Mouse (Mus musculus) WW6 (cell line): ENCODE measurements around the gene Hdhd5.

ENCODE experiments used
- DNase-seq: peaks from one replicate; pipeline ENCODE4 v3.0.0-alpha.2; 2013; ENCODE audit warnings: low read depth, low spot score

Gene Hdhd5

DNA sequence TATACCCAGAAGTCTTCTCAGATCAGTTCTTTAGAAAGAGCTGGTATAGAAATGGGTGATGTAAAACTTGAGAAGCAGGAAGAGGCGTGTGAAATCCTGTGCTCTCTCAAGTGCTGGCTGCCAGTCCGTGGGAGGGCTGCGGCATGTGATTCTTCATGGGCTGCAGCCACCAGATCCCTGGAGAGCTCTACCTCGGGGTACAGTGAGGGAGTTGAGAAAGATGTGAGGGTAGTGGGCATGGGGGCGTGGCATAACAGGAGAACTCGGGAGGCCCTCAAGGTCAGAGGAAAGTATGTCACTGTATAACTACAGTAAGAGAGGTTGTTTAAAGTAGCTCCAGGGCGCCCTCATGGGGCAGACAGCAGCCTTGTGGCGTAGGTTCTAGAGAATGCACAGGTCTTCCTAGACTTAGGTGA is 47.9 kb downstream of the Hdhd5 start:
- no peak for DNase-seq

DNA sequence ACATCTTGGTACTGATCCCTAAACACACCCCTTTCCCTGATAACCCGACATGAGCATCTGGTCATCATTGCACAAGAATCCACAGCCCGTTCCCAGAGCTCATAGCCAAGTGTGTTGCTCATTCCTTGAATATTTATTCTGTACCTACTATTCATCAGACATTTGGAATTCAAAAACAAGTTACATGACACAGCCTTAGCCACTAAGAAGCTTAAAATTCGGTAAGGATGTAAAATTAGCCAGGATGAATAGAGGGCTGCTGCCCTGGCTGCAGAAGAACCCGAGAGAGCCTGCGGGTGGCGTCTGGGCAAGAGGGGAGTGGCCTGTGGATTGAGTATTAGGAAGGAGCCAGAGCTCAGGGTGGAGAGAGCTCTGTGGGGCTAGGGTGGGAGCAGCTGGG is 48.4 kb downstream of the Hdhd5 start:
- no peak for DNase-seq

DNA sequence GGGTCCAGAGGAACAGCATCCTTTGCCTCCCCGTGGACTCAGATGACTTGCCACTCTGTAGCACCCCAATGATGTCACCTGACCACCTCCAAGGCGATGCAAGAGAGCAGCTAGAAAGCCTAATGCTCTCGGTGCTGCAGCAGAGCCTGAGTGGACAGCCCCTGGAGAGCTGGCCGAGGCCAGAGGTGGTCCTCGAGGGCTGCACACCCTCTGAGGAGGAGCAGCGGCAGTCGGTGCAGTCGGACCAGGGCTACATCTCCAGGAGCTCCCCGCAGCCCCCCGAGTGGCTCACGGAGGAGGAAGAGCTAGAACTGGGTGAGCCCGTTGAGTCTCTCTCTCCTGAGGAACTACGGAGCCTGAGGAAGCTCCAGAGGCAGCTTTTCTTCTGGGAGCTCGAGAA is 49.1 kb downstream of the Hdhd5 start:
- no peak for DNase-seq

DNA sequence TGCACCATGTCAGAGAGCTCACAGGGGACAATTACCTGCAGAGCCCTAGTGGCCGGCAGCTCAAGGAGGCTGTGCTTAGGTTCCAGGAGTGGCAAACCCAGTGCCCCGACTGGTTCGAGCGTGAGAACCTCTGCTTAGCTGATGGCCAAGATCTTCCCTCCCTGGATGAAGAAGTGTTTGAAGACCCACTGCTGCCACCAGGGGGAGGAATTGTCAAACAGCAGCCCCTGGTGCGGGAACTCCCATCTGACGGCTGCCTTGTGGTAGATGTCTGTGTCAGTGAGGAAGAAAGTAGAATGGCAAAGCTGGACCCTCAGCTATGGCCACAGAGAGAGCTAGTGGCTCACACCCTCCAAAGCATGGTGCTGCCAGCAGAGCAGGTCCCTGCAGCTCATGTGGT is 49.6 kb downstream of the Hdhd5 start:
- no peak for DNase-seq

DNA sequence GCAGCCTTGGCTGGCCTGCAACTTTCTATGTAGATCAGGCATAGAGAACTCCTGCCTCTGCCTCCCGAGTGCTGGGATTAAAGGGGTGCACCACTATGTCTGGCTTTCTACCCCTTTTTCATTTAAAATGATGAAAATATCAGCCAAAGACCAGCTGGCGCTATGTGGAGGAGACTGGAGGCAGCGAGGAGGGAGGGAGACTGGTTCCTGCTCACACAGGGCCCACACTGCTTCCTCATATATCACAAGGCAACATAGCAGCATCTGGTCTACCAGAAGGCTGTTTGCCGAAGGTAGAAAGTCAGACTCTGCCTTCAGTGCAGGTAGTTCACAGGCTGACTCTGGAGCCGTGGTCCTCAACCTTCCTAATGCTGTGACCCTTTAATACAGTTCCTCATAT is 50.8 kb downstream of the Hdhd5 start:
- no peak for DNase-seq

DNA sequence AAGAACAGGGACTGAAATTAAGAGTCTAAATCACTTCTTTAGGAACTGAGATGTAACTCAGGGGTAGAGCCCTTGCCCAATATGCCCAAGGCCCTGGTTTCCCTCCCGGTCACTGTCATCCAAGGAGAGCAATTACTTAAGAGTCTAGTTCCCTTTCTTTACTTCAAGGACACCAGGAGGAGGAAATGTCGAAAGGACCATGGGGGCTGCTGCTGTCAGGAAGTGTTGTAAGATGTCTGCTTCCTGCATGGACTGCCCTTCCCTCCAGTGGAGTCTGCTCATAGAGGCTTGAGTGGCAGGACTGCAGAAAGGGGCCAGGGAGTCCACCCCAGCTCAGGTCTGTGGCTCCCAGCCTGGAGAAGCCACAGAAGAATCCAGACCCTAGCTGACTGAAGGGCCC is 51.8 kb downstream of the Hdhd5 start:
- no peak for DNase-seq

DNA sequence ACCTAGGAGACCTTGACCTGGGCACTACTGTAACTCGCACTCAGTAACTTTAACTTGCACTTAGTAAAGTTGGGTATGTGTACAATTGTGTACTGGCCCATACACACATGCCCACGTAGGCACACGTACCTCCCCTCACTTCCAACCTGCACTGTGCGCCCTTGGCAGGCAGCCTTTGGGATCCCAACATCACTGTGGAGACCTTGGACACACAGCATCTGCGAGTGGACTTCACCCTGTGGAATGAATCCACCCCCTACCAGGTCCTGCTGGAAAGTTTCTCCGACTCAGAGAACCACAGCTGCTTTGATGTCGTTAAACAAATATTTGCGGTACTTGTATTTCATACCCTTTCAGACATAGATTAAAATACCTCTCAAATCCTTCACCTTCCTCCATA is 55.8 kb downstream of the Hdhd5 start:
- no peak for DNase-seq

DNA sequence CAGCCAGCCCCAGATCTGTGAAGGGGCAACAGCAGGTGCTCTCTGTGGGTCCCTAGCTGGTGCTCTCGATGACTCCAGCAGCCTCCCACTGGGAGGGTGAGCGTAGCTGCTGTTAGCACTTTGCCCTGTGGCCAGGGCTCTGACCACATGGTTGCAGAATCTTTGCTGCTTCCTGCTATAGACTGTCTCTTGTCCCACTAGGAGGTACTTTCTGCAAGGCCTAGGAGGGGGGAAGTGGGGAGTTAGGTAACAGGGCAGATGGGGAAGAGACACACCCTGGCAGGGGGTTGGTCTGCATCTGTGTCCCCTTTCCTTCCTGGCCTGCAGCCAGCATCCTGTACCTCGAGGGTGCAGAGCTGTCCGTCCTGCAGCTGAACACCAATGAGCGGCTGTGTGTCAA is 57.7 kb downstream of the Hdhd5 start:
- no peak for DNase-seq

DNA sequence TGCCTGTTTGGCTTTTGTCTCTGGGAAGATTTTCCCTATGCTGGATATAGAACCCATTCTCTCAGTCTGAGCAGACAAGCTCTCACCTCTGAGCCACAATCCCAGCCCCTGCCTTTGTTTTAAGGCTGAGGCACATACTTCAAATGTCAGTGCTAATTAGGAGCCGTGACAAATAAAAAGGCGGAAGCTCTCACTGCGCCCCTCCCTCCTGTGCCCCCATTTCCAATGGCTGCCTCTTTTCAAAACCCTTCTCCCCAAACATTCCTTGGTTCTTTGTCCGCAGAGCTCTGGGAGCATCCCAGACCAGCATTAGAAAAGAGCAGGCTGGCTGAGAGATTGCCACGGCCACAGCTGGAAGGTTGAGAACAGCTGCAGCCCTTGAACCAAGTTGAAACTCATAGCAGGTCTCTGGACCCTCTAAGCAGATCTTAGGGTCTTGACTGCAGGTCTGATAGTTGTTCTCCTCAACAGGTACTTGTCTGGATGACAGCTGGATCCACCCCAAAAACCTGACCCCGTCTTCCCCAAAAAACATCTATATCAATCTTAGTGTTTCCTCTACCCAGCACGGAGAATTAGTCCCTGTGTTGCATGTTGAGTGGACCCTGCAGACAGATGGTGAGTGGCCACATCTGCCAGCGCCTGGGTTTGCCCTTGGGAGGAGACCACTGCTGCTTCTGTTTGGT is 58.5 kb downstream of the Hdhd5 start:
- DNase-seq, result no peak

DNA sequence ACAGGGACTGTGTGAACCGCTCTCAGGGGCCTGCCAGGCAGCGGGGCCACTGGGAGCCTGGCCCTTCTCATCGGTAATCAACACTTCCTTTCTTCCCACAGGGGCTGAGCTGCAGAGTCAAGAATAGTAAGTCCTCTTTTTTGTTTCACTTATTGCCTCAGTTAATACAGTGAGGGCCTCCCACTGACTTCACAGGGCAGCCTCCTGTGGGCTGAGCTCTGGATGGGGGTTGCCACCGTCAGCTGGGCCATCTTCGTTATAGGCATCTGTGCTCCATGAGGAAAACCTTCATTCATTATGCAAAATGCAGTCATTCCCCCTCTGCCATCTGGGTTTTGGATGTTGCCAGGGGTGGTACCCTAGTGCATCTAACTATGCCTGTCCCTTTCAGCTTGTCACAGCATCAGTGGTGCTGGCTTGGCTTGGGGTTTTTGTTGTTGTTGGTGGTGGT is 59.1 kb downstream of the Hdhd5 start:
- no peak for DNase-seq

DNA sequence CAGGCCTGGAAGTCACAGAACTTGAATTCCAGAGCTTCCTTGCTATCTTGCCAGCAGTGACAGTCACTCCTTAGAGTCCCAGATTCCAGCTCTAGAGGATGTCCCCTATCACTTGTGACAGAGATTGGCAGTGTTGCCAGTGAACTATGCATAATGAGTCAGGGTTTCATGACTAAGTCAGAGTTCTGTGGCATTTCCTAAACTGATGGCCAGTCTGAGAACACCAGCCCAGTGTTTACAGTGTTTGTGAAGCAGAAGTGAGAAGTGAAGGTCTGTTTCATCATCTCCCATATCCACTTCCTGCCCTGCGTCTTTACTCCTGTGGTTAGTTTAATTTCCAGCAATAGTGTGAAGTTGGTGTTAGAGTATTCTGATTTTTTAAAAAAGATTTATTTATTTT is 60.5 kb downstream of the Hdhd5 start:
- DNase-seq, result no peak

DNA sequence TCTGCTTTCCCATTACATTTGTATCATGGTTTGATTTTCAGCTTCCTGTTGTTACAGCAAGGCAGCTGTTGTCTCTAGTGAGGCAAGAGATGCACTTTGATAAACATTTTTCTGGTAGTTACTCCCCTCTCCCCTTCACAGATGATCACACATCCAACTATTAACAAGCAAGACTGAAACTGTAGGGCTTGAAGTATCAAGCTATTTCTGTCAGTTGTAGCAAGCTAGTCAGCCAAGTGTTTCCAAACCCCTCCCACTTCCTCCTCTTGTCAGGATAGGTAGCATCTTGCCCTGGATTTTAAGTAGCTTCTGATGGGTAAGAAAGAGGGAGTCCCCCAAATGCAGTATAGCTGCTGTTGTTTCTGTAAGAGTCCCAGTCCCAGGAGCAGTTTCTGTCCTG is 61.3 kb downstream of the Hdhd5 start:
- no peak for DNase-seq

DNA sequence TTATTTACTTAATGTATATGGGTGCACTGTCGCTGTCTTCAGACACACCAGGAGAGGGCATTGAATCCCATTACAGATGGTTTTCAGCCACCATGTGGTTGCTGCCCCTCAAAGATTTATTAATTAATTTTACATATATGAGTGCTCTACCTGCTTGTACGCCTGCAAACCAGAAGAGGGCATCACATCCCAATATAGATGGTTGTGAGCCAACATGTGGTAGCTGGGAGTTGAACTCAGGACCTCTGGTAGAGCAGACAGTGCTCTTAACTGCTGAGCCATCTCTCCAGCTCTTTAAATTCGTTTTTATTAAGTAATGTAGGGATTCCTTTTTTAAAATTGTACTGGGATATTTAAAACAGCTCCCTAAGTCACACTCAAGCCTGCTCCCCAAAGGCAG is 61.9 kb downstream of the Hdhd5 start:
- DNase-seq, result no peak

DNA sequence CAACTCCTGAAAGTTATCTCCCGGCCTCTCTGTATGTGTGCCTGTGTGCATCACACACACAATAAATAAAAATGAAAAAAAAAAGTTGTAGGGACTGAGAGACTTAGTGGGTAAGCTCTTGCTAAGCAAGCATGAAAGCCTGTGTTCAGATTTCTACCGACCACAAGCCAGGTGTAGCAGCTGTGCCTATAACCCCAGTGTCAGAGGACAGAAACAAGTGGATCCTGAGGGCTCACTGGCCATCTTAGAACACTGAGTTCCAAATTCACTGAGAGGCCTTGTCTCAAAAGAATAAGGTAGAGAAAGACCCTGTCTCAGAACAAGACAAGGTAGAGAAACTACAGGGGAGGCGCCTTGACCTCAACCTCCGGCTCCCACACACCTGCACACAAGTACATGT is 62.9 kb downstream of the Hdhd5 start:
- DNase-seq, result no peak

DNA sequence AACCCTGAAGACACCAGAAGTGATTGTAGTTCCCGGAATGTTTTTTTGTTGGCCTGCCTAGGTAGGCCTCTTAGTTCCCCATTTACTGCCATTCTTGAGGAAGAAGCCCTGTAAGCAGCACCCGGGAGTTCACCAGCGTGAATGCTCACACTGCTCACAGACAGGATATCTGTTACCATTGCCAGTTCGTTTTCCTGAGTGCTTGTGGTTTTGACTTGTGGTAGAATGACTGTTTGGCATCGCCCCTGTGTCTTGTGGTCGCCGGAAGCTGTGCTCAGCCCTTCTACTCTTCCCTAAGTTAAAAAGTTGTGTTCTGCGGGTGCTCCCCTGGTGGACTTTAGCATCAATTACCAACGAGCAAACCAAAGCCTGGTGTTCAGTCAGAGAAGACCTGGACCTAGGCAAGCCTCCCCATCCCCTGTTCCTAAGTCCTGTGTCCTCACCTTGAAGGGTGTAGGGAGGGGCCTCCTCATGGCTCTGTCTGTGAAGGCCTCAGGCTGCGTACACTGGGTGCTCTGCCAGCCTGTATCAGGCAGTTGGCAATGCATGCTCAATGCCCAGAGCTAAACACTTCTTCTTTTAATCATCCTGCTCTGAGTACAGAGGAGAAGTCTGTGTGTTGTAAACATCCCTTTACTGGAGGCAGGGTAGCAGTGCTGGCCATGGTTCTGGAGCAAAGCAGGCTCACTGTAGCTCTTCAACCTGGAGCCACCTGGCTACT is 64.3 kb downstream of the Hdhd5 start:
- no peak for DNase-seq

DNA sequence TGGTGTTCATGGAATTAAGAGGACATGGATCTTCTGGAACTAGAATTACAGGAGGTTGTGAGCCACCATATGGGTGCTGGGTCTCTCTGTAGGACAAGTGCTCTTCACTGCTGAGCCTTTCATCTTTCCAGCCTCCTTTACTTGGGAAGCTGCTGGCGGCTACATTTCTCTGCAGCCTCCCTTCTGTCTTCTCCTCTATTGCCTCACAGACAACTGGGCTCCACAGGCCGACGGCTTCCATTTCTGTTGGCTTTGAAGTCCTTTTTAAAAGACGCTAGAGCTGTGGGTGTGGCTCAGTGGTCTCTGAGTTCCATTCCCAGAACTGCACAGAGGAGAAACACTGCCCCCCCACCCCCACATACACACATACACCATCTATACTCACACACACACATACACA is 65.7 kb downstream of the Hdhd5 start:
- no peak for DNase-seq

DNA sequence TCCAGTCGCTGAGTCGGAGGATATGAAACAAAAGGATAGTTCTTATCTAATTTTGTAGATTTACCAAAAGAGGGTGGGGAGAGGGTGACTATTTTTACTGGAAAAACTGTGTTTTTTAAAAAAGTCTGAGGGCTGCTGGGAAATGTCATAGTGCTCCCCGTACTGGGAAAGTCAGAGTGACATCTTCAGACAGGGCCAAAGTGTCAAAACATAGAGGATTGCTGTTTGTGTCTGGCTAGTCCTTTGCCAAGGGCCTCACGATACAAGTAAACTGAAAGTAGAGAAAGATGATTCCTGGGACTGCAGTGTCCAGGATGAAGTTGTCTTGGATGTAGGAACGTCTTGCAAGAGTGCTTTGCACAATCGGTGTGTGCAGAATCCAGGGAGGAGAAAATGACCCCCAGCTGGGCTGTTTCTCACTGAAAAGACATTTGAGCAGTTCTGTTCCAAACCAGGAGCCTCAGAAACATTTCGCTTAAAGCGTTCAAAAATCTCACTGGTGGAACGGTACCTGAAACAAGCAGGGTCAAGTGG is 66.6 kb downstream of the Hdhd5 start:
- no peak for DNase-seq

DNA sequence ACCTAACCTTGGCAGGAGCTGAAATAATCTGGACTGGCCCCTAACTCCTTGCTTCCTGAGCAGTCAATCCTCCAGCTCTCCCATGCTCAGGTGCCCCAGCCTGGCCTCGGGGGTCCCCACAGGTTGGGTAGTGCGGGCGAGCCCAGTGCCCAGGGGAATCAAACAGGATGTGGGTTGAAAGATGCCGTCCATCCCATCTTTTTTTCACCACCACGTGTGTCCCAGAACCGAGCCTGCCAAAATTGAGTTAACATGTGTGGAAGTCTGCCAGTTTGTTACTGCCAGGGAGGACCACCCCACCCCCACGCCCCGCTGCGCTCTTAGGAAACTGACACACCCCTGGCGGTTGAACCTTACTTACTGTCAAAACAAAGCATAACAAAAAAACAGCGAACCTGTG is 67.2 kb downstream of the Hdhd5 start:
- DNase-seq, result no peak

DNA sequence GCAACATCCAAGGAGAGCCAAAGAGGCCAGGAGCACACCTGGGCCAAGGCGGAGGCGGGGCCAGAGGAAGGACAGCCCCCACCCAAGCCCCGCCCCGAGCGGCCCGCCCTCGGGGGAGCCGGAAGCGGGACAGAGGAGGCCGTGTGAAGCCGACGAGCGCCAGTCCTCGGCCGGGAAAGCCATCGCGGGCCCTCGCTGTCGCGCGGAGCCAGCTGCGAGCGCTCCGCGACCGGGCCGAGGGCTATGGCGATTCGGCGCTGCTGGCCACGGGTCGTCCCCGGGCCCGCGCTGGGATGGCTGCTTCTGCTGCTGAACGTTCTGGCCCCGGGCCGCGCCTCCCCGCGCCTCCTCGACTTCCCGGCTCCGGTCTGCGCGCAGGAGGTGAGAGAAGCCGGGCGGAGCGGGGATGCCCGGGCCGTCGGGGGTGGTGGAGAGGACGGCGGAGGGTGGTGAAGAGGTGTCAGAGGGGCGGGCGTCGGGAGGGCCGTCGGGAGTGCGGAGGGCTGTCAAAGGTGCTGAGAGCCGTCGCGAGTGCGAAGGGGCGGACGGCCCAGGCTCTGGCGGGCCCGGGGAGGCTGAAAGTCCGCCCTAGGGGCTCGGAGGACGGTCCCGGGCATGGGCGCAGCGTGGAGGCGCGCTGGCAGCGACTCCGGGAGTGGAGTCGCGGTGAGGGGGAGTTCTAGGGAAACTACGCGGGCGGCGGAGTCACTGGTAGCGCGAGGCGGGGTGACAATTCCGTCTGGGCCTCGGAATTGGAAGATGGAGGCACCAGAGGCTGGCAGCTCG is 67.8 kb downstream of the Hdhd5 start, which contains the start of gene Il17ra:
Il17ra (plus strand) TSS at position 162 of the 786 bp plus-strand sequence.
- peak; percentile 61 for DNase-seq

DNA sequence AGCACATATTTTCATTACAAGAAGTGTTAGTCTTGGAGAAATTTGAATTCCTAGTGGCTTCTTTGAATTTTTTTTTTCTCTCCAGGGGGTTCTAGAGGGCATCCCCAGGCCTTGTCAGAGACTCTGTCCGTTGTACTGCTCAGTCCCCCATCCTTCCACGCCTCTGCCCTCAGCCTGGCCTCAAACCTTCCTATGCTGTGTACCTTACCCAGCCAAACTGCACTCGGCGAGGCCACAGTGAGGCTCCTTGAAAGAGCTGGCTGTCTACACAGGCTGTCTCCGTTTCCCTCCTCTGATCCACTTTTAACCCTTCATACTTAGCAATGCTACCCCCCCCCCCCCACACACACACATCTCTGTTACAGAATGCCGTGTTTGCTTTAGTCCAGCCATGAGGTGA is 68.9 kb downstream of the Hdhd5 start:
- no peak for DNase-seq

DNA sequence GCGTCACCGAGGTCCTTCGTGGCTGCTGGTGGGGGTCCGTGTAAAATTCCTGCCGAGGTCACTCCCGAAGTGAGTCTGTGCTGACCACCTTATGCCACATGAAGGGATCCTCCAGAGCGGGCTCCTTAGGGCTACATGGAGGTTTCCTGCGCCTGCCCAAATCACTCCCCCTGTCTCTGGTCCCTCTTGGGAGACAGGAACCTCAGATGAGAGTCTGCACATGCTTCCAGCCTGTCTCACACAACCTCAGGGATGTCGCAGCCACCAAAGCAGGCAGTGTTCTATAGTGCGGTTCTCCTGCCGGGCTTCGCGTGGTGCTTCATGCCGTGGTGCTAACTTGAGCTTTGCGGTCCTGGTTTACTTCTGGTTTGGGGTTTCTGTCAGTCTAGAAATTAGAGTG is 69.9 kb downstream of the Hdhd5 start:
- no peak for DNase-seq
